Mouse (Mus musculus) yolk sac, embryonic 10.5 days (tissue): Measurements from ENCODE around the gene Irf9.

Experiments used
- DNase-seq: peaks from one replicate; pipeline ENCODE4 v3.0.0-alpha.2; 2017; ENCODE audit warnings: low spot score

Irf9 gene

GRCm38 (mm10) chr14:55581981-55582681 is 21.2 kb upstream of the Irf9 start:
- no peak for DNase-seq

- DNase-seq: no peak
Measured at GRCm38 (mm10) chr14:55584303-55584701, 19.1 kb upstream of the Irf9 start.

GRCm38 (mm10) chr14:55584702-55585565 is 18.4 kb upstream of the Irf9 start, which contains the start of gene Emc9:
TSS of gene Emc9 (minus strand) at chr14:55585302.
- peak; percentile 85 for DNase-seq

- peak; percentile 79 for DNase-seq
Measured at GRCm38 (mm10) chr14:55585566-55585960, 17.8 kb upstream of the Irf9 start.

- no peak for DNase-seq
Measured at GRCm38 (mm10) chr14:55586149-55586548, 17.2 kb upstream of the Irf9 start.

GRCm38 (mm10) chr14:55589271-55589670 is 14.1 kb upstream of the Irf9 start:
- no peak for DNase-seq

GRCm38 (mm10) chr14:55589771-55590448 is 13.5 kb upstream of the Irf9 start:
- DNase-seq: no peak

- DNase-seq: peak; percentile 98
Measured at GRCm38 (mm10) chr14:55590748-55591330, 12.5 kb upstream of the Irf9 start, which contains the start of gene Psme2. TSS of gene Psme2 (minus strand) at chr14:55591113.

- peak; percentile 95 for DNase-seq
Measured at GRCm38 (mm10) chr14:55591331-55591891, 12.0 kb upstream of the Irf9 start, which contains the start of gene Rnf31. TSS of gene Rnf31 (plus strand) at chr14:55591708.

- no peak for DNase-seq
Measured at GRCm38 (mm10) chr14:55592226-55592625, 11.1 kb upstream of the Irf9 start.

- no peak for DNase-seq
Measured at GRCm38 (mm10) chr14:55596036-55596690, 7.2 kb upstream of the Irf9 start.

- no peak for DNase-seq
Measured at GRCm38 (mm10) chr14:55598521-55599390, 4.6 kb upstream of the Irf9 start.

- DNase-seq: peak; percentile 96
Measured at GRCm38 (mm10) chr14:55603633-55604576, 534 bp downstream of the Irf9 start.

- no peak for DNase-seq
Measured at GRCm38 (mm10) chr14:55604823-55605222, 1.5 kb downstream of the Irf9 start.

GRCm38 (mm10) chr14:55605743-55606459 is 2.5 kb downstream of the Irf9 start:
- DNase-seq: no peak

GRCm38 (mm10) chr14:55608339-55608738 is 5.0 kb downstream of the Irf9 start:
- DNase-seq: no peak

GRCm38 (mm10) chr14:55613346-55613745 is 10.0 kb downstream of the Irf9 start:
- DNase-seq: peak; percentile 44

GRCm38 (mm10) chr14:55614565-55615178 is 11.3 kb downstream of the Irf9 start:
- DNase-seq: no peak
